Mouse (Mus musculus): ENCODE measurements at regions not wholly inside any gene's neighbourhood (a gene's known extent, or its start where the extent isn't known, plus 50 kb on each side); places are given as distances from the start of the nearest gene placed in this dataset.

GRCm38 (mm10) chr7:115217712-115218111 is 474.2 kb downstream of the Insc start:
- Histone ChIP-seq H3K9me3 (ENCODE audit: control insufficient read depth, low read length) (no peaks in the 10 kb centered on the region), H3K4me3 (ENCODE audit: low read depth, low read length) (no peak overlapping the region), H3K27ac (ENCODE audit: low read depth, low read length) (no peak overlapping the region), H3K27me3 (ENCODE audit: control insufficient read depth, insufficient read depth, low read length) (no peaks in the 10 kb centered on the region), H3K36me3 (ENCODE audit: control insufficient read depth, insufficient read depth, low read length) (no peaks in the 10 kb centered on the region), H3K4me1 (ENCODE audit: control insufficient read depth, insufficient read depth, low read length) (peaks cover 17% of the 10 kb centered on the region), H3K9ac (ENCODE audit: low read length) (no peak overlapping the region), H3K4me2 (no peak overlapping the region)
- WGBS: 36% methylated on average over 6 of the region's 6 CpGs
- ATAC-seq (ENCODE audit: low FRiP score) (no peak), DNase-seq (ENCODE audit: low spot score, missing footprints) (peak; percentile 90)

GRCm38 (mm10) chr7:115218596-115219180 is 475.2 kb downstream of the Insc start:
- Histone ChIP-seq H3K36me3 (ENCODE audit: control insufficient read depth, insufficient read depth, low read length) (no peaks in the 10 kb centered on the region), H3K4me1 (ENCODE audit: control insufficient read depth, insufficient read depth, low read length) (peaks cover 17% of the 10 kb centered on the region), H3K27me3 (ENCODE audit: control insufficient read depth, insufficient read depth, low read length) (no peaks in the 10 kb centered on the region), H3K4me2 (0 out of 2 replicates have a peak overlapping the region, but pooled peaks have one; percentile 8), H3K4me3 (ENCODE audit: low read depth, low read length) (no peak overlapping the region), H3K9me3 (ENCODE audit: control insufficient read depth, low read length) (no peaks in the 10 kb centered on the region), H3K27ac (ENCODE audit: low read depth, low read length) (no peak overlapping the region), H3K9ac (ENCODE audit: low read length) (0 out of 2 replicates have a peak overlapping the region, but pooled peaks have one; percentile 15)
- DNase-seq (ENCODE audit: low spot score, missing footprints) (no peak), ATAC-seq (ENCODE audit: low FRiP score) (peak; percentile 43; the same call in 1 of the 2 replicates)
- 36% methylated on average over 13 of the region's 13 CpGs for WGBS

GRCm38 (mm10) chr7:115222642-115223041 is 479.1 kb downstream of the Insc start:
- WGBS: 62% methylated on average over 5 of the region's 7 CpGs
- Histone ChIP-seq H3K9ac (ENCODE audit: low read length) (no peak overlapping the region), H3K4me3 (ENCODE audit: low read depth, low read length) (no peak overlapping the region), H3K9me3 (ENCODE audit: control insufficient read depth, low read length) (no peaks in the 10 kb centered on the region), H3K27ac (ENCODE audit: low read depth, low read length) (no peak overlapping the region), H3K27me3 (ENCODE audit: control insufficient read depth, insufficient read depth, low read length) (no peaks in the 10 kb centered on the region), H3K4me1 (ENCODE audit: control insufficient read depth, insufficient read depth, low read length) (peaks cover 11% of the 10 kb centered on the region; the same call in 1 of the 2 replicates), H3K36me3 (ENCODE audit: control insufficient read depth, insufficient read depth, low read length) (no peaks in the 10 kb centered on the region), H3K4me2 (no peak overlapping the region)
- ATAC-seq (ENCODE audit: low FRiP score) (no peak), DNase-seq (ENCODE audit: low spot score, missing footprints) (no peak)

- ATAC-seq (ENCODE audit: low FRiP score): no peak
- 82% methylated on average over 6 of the region's 6 CpGs for WGBS
Measured at GRCm38 (mm10) chr7:115230525-115230924, 487.0 kb downstream of the Insc start.

GRCm38 (mm10) chr7:115233850-115234436 is 490.4 kb downstream of the Insc start:
- no peak overlapping the region for H3K4me2 ChIP-seq
- ATAC-seq (ENCODE audit: low FRiP score) (peak; percentile 89), DNase-seq (ENCODE audit: low spot score, missing footprints) (peak; percentile 85)
- peak overlapping the region; percentile 28; the same call in 1 of the 2 replicates for H3K9ac ChIP-seq (ENCODE audit: low read length)
- WGBS: 28% methylated on average over 10 of the region's 10 CpGs
- peaks cover 14% of the 10 kb centered on the region for H3K4me1 ChIP-seq (ENCODE audit: control insufficient read depth, insufficient read depth, low read length)
- peak overlapping the region; percentile 41; the same call in 1 of the 2 replicates for H3K27ac ChIP-seq (ENCODE audit: low read depth, low read length)
- H3K36me3 ChIP-seq (ENCODE audit: control insufficient read depth, insufficient read depth, low read length): no peaks in the 10 kb centered on the region
- no peaks in the 10 kb centered on the region for H3K9me3 ChIP-seq (ENCODE audit: control insufficient read depth, low read length)
- H3K27me3 ChIP-seq (ENCODE audit: control insufficient read depth, insufficient read depth, low read length): no peaks in the 10 kb centered on the region
- no peak overlapping the region for H3K4me3 ChIP-seq (ENCODE audit: low read depth, low read length)

More at GRCm38 (mm10) chr7:115230525-115230924, 487.0 kb downstream of the Insc start:
- no peak overlapping the region for H3K27ac ChIP-seq (ENCODE audit: low read depth, low read length)
- no peaks in the 10 kb centered on the region for H3K36me3 ChIP-seq (ENCODE audit: control insufficient read depth, insufficient read depth, low read length)
- peaks cover 14% of the 10 kb centered on the region for H3K4me1 ChIP-seq (ENCODE audit: control insufficient read depth, insufficient read depth, low read length)
- no peaks in the 10 kb centered on the region for H3K9me3 ChIP-seq (ENCODE audit: control insufficient read depth, low read length)
- no peaks in the 10 kb centered on the region for H3K27me3 ChIP-seq (ENCODE audit: control insufficient read depth, insufficient read depth, low read length)
- H3K4me3 ChIP-seq (ENCODE audit: low read depth, low read length): no peak overlapping the region
- H3K4me2 ChIP-seq: no peak overlapping the region
- DNase-seq (ENCODE audit: low spot score, missing footprints): peak; percentile 49
- no peak overlapping the region for H3K9ac ChIP-seq (ENCODE audit: low read length)

- WGBS: 79% methylated on average over 1 of the region's 1 CpGs
- no peak for ATAC-seq (ENCODE audit: low FRiP score)
- no peak overlapping the region for H3K4me2 ChIP-seq
- no peaks in the 10 kb centered on the region for H3K27me3 ChIP-seq (ENCODE audit: control insufficient read depth, insufficient read depth, low read length)
- H3K36me3 ChIP-seq (ENCODE audit: control insufficient read depth, insufficient read depth, low read length): no peaks in the 10 kb centered on the region
- no peak for DNase-seq (ENCODE audit: low spot score, missing footprints)
- H3K9me3 ChIP-seq (ENCODE audit: control insufficient read depth, low read length): no peaks in the 10 kb centered on the region
- peaks cover 14% of the 10 kb centered on the region for H3K4me1 ChIP-seq (ENCODE audit: control insufficient read depth, insufficient read depth, low read length)
- no peak overlapping the region for H3K4me3 ChIP-seq (ENCODE audit: low read depth, low read length)
- H3K9ac ChIP-seq (ENCODE audit: low read length): no peak overlapping the region
- H3K27ac ChIP-seq (ENCODE audit: low read depth, low read length): no peak overlapping the region
Measured at GRCm38 (mm10) chr7:115237131-115237530, 493.6 kb downstream of the Insc start.

GRCm38 (mm10) chr7:115251591-115252369 is 508.3 kb downstream of the Insc start:
- Histone ChIP-seq H3K36me3 (ENCODE audit: control insufficient read depth, insufficient read depth, low read length) (no peaks in the 10 kb centered on the region), H3K4me3 (ENCODE audit: low read depth, low read length) (no peak overlapping the region), H3K9me3 (ENCODE audit: control insufficient read depth, low read length) (no peaks in the 10 kb centered on the region), H3K4me2 (no peak overlapping the region), H3K27ac (ENCODE audit: low read depth, low read length) (no peak overlapping the region), H3K4me1 (ENCODE audit: control insufficient read depth, insufficient read depth, low read length) (no peaks in the 10 kb centered on the region), H3K27me3 (ENCODE audit: control insufficient read depth, insufficient read depth, low read length) (no peaks in the 10 kb centered on the region), H3K9ac (ENCODE audit: low read length) (no peak overlapping the region)
- ATAC-seq (ENCODE audit: low FRiP score) (no peak), DNase-seq (ENCODE audit: low spot score, missing footprints) (peak; percentile 54)
- 92% methylated on average over 2 of the region's 2 CpGs for WGBS

- no peak overlapping the region for H3K27ac ChIP-seq (ENCODE audit: low read depth, low read length)
- H3K9ac ChIP-seq (ENCODE audit: low read length): no peak overlapping the region
- no peak for ATAC-seq (ENCODE audit: low FRiP score)
- no peak overlapping the region for H3K4me2 ChIP-seq
- no peaks in the 10 kb centered on the region for H3K4me1 ChIP-seq (ENCODE audit: control insufficient read depth, insufficient read depth, low read length)
- DNase-seq (ENCODE audit: low spot score, missing footprints): peak; percentile 26
- H3K9me3 ChIP-seq (ENCODE audit: control insufficient read depth, low read length): no peaks in the 10 kb centered on the region
- no peaks in the 10 kb centered on the region for H3K27me3 ChIP-seq (ENCODE audit: control insufficient read depth, insufficient read depth, low read length)
- 79% methylated on average over 2 of the region's 2 CpGs for WGBS
- H3K36me3 ChIP-seq (ENCODE audit: control insufficient read depth, insufficient read depth, low read length): no peaks in the 10 kb centered on the region
- H3K4me3 ChIP-seq (ENCODE audit: low read depth, low read length): no peak overlapping the region
Measured at GRCm38 (mm10) chr7:115252370-115252750, 508.9 kb downstream of the Insc start.

- Histone ChIP-seq H3K4me3 (ENCODE audit: low read depth, low read length) (no peak overlapping the region), H3K4me1 (ENCODE audit: control insufficient read depth, insufficient read depth, low read length) (no peaks in the 10 kb centered on the region), H3K9ac (ENCODE audit: low read length) (no peak overlapping the region), H3K27me3 (ENCODE audit: control insufficient read depth, insufficient read depth, low read length) (no peaks in the 10 kb centered on the region), H3K9me3 (ENCODE audit: control insufficient read depth, low read length) (no peaks in the 10 kb centered on the region), H3K4me2 (no peak overlapping the region), H3K27ac (ENCODE audit: low read depth, low read length) (no peak overlapping the region), H3K36me3 (ENCODE audit: control insufficient read depth, insufficient read depth, low read length) (no peaks in the 10 kb centered on the region)
- DNase-seq (ENCODE audit: low spot score, missing footprints): no peak
- 57% methylated on average over 3 of the region's 3 CpGs for WGBS
- no peak for ATAC-seq (ENCODE audit: low FRiP score)
Measured at GRCm38 (mm10) chr7:115258626-115259025, 515.1 kb downstream of the Insc start.
